ENCODE assay signal across 35 mouse cellular contexts in genomic region chr3:36064592-36065061, GRCm38 (mm10). TPM values are rescaled to one million over a fixed set of nuclear protein-coding genes. Genes with fewer than 3 reads are reported as not detected.
DNase-seq lines count a peak whose midpoint lies in the region; ATAC-seq lines count a peak whose summit lies in the region.
"Had no signal": no experiment of that assay in that cellular context is flagged by ENCODE, and none has a peak within 500 bp of the region (broad histone marks: within the 10 kb centered on the region; RNA-seq: fewer than 3 reads in every experiment).

No protein-coding gene starts in this region.

- no peak overlapping the region for H3K4me2 ChIP-seq in heart, embryonic 12.5 days

- no peaks in the 10 kb centered on the region for H3K9me3 ChIP-seq in heart, embryonic 12.5 days (replicated peaks)
- H3K9me3 ChIP-seq: embryonic facial prominence, embryonic 13.5 days; G1E; hindbrain, embryonic 10.5 days; hindbrain, embryonic 15.5 days; intestine, embryonic 15.5 days; limb, embryonic 12.5 days; megakaryocyte, embryonic 14.5 days; midbrain, embryonic 12.5 days; neural tube, embryonic 15.5 days had no signal

- H3K4me1 ChIP-seq in heart, embryonic 12.5 days (replicated peaks): peaks cover 7% of the 10 kb centered on the region

- H3K27me3 ChIP-seq in heart, embryonic 12.5 days (replicated peaks): peaks cover 22% of the 10 kb centered on the region
- H3K27me3 ChIP-seq: intestine, embryonic 15.5 days; megakaryocyte, embryonic 14.5 days had no signal

- H3K4me3 ChIP-seq in heart, embryonic 12.5 days: no peak overlapping the region
- H3K4me3 ChIP-seq: intestine, embryonic 15.5 days had no signal

- no peak overlapping the region for H3K27ac ChIP-seq in heart, embryonic 12.5 days (ENCODE audit: poor library complexity, severe bottlenecking)
- H3K27ac ChIP-seq: embryonic facial prominence, embryonic 13.5 days; hindbrain, embryonic 15.5 days; intestine, embryonic 15.5 days; left cerebral cortex, adult 2 months; limb, embryonic 12.5 days; midbrain, embryonic 12.5 days; neural tube, embryonic 15.5 days; stomach, postnatal 0 days had no signal

- WGBS in heart, embryonic 12.5 days: 91% methylated on average over 1 of the region's 1 CpGs

- DNase-seq in heart, adult 11 months: peak; percentile 79
- DNase-seq in fat pad, adult 2 months (ENCODE audit: extremely low read depth, low read depth, low spot score): peak; percentile 86
- peak; percentile 43 for DNase-seq in naive thymus-derived CD4-positive, alpha-beta T cell, adult 2 months (ENCODE audit: low read depth)
- no peak for DNase-seq in retina, embryonic 14.5 days (ENCODE audit: low spot score)
- no peak for DNase-seq in liver
- no peak for DNase-seq in urinary bladder, postnatal 10 days (ENCODE audit: low spot score)
- DNase-seq: adrenal gland, postnatal 14 days; cerebellum, adult 2 months; gastrocnemius, adult 2 months; gastrocnemius, postnatal 36 days; heart, postnatal 14 days; kidney, adult 2 months; kidney, postnatal 36 days; lung, postnatal 36 days; right cerebral cortex, postnatal 4 days; thymus, adult 18-20 months had no signal

- ATAC-seq in heart, embryonic 12.5 days (ENCODE audit: insufficient number of reproducible peaks, low FRiP score): no peak
- peak; percentile 31 for ATAC-seq in CD4-positive, CD25-positive, alpha-beta regulatory T cell, adult 4 months
- ATAC-seq: forebrain, embryonic 16.5 days; intestine, embryonic 15.5 days had no signal

- no peaks in the 10 kb centered on the region for H3K36me3 ChIP-seq in heart, embryonic 12.5 days
- H3K36me3 ChIP-seq: hindbrain, embryonic 15.5 days; intestine, embryonic 15.5 days; limb, embryonic 12.5 days; midbrain, embryonic 12.5 days had no signal

- no peak overlapping the region for H3K9ac ChIP-seq in heart, embryonic 12.5 days
- H3K9ac ChIP-seq: embryonic facial prominence, embryonic 13.5 days; intestine, embryonic 15.5 days; limb, embryonic 12.5 days; midbrain, embryonic 12.5 days; neural tube, embryonic 15.5 days had no signal

RNA-seq across cellular contexts. Expression of gene Acad9, which starts 1.2 kb away (rescaled TPM):
- polyA plus RNA-seq in heart, embryonic 12.5 days (2016; fragmentation: Nextera tagmentation; extraction: Ambion mirVana): 88.9 and 91.7 TPM in 2 replicates
- polyA plus RNA-seq in CD4-positive, CD25-positive, alpha-beta regulatory T cell, adult 4 months (2017; shearing (Covaris generic)): 10 to 100 TPM; 41.6 to 42.2 TPM

RNA-seq across cellular contexts. Expression of gene Ccdc144b, which starts 11.3 kb away (rescaled TPM):
- 0.06 and 0.10 TPM in 2 replicates for polyA plus RNA-seq in heart, embryonic 12.5 days (2016; fragmentation: Nextera tagmentation; extraction: Ambion mirVana)
- not detected for polyA plus RNA-seq in CD4-positive, CD25-positive, alpha-beta regulatory T cell, adult 4 months (2017; shearing (Covaris generic))
- polyA plus RNA-seq: cerebellum, adult 2 months; embryonic facial prominence, embryonic 13.5 days; forebrain, embryonic 11.5 days; forebrain, embryonic 16.5 days; G1E; hindbrain, embryonic 10.5 days; intestine, embryonic 15.5 days; kidney, embryonic 16.5 days; limb, embryonic 12.5 days; liver, embryonic 11.5 days; liver, embryonic 16.5 days; lung, embryonic 16.5 days; midbrain, embryonic 12.5 days; neural tube, embryonic 15.5 days; stomach, postnatal 0 days had no signal

Comparison
In these comparisons a context has a peak if more than half of its experiments do, and no peak if none do; other contexts are left out.
1. DNase-seq: peak in heart, adult 11 months (single experiment), fat pad, adult 2 months (single experiment) and naive thymus-derived CD4-positive, alpha-beta T cell, adult 2 months (single experiment); none in retina, embryonic 14.5 days (single experiment), liver (single experiment) and urinary bladder, postnatal 10 days (single experiment).